Mouse (Mus musculus): ENCODE results near the gene Pex26. TPM values are rescaled to one million over a fixed set of nuclear protein-coding genes. Genes with fewer than 3 reads are reported as not detected.
A peak's percentile ranks its signal among the peaks of the same experiment; 100 is the strongest.

Gene Pex26
- 1 to 10 TPM; 1.9 to 2.1 TPM for polyA plus RNA-seq (2017; shearing (Covaris generic))

DNA sequence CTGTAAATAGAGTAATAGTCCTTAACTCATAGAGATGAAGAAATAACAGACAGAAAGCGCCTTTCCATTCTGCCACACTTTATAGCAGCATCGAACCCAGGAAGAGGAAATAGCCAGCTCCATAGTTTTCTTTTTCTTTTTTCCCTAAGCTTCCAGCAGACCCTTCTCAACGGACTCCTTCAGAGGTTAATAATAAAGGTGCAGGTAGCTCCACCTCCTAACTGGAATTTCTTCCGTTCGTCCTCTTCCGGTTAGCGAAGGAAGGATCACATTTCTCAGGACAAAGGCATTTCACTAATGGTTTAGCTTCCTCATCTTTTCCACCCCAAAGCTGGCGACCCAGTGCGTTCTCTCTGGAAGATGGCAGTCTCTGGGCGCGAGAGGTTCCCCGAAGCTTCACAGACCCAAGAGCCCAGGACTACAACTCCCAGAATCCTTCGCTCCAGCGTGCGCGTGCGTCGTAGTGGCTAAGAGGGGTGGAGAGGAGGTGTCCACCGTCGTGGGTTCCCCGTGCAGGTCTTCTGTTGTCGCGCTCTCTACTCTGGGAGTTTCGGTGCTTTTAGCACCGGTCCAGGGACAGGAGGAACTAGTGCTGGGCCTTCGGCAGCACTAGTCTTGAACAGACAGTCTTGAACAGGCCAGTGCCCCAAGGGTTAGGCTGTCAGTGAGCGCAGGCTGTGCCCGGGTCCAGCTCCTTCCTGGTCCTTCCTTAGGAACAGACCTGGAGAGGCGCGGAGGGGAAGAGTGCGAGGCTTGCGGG, at the start of gene Pex26:
TSS of gene Pex26 (plus strand) at position 254 of the 760 bp plus-strand sequence.
- ATAC-seq, result peak; percentile 92

DNA sequence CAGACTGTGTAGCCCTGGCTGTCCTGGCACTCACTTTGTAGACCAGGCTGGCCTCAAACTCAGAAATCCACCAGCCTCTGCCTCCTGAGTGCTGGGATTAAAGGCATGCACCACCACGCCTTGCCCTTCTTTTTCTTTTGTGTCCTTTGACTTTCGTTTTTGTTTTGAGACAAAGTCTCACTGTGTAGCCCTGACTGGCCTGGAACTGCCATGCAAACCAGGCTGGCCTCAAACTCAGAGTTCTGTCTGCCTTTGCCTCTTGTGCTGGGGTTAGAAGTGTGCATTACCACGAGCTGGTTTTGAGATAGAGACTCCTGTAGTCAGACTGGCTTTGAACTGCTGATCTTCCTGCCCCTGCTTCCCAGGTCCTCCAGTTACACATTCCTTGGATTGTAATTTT, 49.2 kb upstream of the Pex26 start:
- ATAC-seq, result no peak

DNA sequence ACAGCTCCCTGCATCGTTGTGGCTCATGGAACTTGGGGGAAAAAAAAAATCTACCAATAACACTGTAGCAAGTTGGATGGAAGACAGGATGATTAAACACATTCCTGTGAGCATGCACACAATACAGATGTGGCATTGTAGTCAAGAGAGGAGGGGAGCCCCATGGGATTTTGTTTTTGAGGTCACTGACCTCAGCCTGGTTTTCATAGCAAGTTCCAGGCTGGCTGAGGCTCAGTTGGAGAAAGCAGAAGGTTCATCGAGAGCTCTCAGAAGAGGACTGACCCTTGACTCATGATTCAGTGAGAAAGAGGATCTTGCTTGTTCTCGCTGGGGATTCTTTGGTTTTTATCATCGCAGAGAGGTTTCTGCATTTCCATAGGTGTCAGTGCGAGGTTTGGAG, 48.6 kb upstream of the Pex26 start:
- ATAC-seq, result no peak

DNA sequence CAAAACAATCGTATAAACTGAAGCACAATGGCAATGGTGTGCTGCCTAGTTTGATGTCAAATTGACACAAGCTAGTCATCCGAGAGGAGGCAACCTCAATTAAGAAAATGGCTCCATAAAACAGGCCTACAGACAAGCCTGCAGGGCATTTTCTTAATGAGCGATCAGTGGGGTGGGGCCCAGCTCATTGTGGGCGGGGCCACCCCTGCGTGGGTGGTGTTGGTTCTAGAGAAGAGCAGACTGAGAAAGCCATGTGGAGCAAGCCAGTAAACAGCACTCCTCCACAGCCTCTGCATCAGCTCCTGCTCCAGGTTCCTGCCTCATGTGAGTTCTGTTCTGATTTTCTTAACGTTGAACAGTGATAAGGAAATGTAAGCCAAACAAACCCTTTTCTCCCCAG, 46.2 kb upstream of the Pex26 start:
- ATAC-seq, result no peak

DNA sequence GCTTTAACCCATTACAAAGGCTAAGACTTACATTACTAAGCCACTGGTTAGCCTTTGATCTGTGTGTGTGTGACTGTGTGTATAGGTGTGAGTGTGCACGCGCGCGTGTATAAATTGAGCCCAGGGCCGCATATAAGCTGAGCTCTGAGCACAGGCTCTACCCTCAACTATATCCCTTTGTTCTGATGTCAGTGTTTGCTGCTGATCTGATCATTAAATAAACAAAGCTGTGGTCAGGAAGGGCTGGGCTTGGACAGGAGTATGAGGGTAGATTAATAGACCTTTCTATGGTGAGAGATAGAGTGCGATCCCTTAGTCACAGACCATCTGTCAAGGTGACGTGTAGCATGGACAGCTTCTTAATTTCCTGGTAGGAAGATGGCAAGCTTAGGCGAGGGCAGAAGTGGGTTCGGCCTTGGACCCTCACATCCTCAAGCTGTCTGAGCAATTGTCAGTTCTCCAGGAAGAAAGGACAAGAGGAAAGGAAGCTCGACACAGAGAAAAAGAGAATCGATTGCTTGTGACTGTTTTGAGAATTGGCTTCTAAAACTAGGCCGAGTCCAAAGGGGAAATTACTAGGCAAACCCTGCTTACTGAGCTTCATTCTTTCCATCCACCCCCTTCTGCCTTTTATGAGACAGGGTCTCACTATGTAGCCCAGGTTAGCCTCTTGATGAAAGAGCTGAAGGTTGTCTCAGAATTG, 45.0 kb upstream of the Pex26 start:
- no peak for ATAC-seq

DNA sequence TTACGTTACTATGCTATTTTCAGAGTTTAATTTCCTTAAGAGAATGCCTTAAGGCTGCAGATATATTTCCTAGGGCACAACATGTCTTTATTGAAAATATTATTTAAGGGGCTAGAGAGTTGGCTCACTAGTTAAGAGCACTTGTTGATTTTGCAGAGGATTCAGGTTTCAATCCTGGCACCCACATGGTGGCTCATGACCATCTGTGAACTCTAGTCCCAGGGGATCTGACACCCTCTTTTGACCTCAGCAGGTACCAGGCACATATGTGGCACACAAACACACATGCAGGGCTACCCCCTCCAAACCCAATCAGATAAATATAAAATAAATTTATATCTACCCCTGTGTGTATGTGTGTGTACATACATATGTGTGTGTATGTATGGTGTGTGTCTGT, 44.2 kb upstream of the Pex26 start:
- no peak for ATAC-seq

DNA sequence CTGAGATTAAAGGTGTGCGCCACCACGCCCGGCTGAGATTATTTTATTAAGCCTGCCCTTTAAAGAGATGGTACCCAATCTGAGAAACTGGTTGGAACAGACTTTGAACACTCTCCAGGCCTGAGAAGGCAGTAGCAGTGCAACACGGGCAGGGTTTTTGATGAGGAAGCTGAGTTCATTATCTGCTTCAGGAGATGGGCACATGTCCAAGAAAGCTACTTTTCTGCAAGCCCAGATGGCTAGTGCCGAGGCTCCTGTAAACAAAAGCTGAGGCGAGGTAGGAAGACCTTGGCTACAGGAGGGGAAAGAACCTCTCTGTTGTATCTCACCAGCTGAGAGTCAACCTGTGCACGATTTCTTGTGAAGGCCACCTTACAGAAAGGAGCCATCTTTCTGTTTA, 41.2 kb upstream of the Pex26 start:
- ATAC-seq, result no peak

DNA sequence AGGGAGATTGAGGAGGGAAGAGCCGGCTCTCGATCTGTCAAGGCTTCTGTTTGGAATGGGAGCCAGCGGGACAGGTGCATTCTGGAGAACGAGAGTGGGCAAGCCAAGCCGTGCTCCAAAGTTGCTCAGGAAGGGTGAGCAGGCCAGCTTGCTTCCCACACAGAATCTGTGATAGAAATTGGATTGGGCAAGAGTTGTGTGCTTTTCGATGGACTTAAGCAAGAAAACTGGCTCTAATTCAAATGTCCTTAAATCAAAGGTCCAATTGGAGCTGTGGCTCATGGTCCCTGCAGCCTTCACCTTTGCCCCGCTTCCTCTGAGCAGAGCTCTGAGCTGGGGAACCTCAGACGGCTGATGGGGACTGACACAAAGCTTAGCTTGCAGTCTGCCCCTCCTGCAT, 40.0 kb upstream of the Pex26 start:
- no peak for ATAC-seq

DNA sequence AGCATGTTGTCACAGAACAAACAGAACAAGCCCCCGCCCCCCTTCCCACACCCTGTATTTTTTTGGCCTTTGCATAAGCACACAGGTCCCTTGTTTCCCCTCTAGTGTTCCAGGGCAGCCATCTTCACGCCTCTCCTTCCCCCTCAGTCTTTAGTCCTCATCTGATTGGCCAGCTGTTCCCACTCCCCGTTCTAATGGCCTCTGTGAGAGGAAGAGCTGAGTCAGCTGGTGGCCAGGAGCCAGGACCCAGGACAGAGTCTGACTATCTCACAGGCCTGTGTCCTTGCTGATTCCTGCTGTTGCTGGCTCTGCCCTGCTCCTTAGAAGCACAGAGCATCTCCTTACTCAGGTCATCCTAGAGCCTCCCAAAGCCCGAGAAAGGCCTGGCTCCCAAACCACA, 39.4 kb upstream of the Pex26 start:
- ATAC-seq, result no peak

DNA sequence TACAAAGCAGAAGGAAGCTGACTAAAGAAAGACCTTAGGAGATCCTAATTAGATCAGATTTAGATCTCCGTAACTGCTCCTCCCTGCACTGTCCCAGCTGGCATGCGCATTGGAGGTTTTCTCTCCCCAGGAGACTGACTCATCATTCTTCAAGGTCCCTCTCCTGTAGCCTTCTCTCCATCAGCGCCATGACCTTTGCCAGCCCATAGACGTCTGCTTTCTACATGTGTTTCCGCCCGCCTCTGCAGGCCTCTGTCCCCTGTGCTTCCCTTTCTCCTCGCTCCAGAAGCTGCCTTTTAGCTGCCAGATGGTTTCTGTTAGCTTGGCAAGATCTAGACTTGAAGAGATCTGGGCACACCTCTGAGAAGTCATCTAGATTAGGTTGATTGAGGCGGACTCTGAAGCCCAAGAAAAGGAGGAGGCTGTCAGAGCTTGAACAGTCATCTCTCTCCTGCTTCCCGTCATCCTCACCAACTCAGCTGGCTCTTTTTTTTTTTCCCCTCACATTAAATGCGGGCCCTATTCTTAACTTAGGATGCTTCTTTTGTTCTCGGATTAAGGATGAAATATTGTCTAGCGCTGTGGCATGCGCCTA, 38.4 kb upstream of the Pex26 start:
- no peak for ATAC-seq

DNA sequence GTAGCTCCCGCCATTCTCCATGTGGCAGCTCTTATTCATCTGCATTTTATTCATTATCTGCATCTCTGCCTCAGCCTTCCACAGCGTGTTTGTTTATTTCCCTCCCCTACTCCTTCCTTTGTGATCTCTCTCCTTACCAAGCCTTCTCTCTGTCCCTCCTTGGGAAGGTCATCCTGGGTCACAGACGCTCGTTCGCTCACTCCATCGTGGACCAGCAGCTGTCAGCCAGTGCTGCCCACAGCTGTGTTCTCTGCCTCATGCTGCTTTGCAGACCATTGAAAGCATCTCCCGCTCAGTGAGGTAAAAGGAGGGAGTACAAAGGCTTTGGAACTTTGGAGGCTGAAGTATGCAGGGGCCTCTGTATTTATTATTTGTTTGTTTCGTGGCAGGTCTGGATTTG, 37.6 kb upstream of the Pex26 start:
- ATAC-seq, result no peak

DNA sequence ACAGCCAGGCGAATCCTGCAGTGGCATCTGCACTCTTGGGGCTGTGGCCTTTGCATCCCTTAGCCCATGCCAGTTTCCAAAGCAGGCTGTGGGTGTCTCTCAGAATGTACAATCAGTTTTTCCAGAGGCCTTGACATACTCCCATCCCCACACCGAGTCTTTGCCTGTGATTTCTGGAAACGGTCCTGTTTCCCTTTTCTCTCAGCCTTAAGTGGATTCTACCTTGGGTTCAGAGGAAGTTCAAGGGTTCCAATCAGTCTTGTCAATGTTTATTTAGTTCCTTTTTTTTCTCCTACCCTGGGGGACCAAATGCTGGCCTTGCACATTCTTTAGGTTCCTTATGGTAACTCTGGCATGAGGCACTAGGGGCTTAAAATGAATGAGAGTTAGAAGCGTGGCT, 36.7 kb upstream of the Pex26 start:
- ATAC-seq, result no peak

DNA sequence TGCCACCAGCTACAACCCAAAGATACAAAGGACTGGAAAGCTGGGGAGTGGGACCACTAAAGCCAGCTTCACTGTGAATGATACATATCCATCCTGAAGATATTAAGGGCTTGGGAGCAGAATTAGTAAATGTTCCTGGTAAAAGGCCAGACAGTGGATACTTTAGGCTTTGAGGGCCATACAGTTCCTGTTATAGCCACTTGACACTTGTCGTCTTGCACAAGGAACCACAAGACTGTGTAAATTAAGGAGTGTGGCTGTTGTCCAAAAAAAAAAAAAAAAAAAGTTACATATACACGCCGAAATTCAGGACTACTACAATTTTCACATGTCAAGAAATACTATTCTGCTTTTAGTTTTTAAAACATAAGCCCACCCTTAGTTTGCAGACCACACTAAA, 35.1 kb upstream of the Pex26 start:
- ATAC-seq, result no peak

DNA sequence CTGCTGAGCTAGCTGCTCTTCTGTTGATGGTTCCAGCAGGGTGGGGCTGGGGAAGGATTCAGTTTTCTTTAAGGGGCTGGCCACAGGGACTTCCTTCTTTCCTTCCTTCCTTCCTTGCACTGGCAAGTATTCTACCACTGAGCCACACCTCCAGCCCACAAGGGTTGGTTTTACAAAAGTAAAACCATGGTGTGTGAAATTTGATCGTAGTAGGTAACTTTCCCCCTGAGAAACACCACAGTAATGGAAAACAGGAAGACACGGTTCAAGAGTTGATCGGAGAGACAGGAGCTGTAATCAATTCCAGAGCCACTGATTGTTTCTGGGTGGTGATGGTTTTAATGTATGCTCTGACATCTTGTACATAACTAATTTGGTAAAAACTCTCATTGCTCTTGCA, 34.0 kb upstream of the Pex26 start:
- ATAC-seq, result no peak

DNA sequence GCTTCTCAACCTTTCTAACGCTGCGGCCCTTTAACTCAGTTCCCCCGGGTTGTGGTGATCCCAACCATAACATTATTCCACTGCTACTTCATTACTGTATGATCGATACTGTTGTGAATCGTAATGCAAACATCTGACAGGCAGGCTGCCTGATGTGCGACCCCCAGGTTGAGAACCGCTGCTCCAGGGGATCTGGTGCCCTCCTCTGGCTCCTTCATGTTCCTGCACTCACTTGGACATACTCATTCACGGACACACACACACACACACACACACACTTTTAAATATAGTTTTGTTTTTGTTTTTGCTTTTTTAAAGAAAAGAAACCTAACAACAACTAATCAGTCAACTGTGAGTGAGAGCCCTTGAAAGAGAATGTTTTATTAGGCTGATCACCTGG, 33.3 kb upstream of the Pex26 start:
- ATAC-seq, result no peak

DNA sequence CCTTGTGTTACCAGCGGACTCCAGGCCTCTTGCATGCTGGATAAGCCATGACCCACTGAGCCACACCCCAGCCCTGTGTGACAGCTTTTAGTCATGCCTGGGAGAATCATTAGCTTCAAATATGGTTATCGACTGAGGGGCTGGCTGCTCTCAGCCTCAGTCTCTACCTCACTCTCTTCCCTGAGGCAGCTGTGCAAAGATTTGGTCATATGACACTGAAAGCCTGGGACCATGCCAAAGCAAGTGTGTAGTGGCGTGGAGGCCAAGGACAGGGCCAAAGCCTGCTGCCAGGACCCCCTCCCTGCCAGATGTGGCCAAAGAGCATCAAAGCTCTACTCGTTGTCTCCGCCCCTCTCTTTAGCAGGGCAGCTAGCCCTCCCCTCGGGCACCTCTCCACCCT, 31.7 kb upstream of the Pex26 start:
- ATAC-seq, result no peak

DNA sequence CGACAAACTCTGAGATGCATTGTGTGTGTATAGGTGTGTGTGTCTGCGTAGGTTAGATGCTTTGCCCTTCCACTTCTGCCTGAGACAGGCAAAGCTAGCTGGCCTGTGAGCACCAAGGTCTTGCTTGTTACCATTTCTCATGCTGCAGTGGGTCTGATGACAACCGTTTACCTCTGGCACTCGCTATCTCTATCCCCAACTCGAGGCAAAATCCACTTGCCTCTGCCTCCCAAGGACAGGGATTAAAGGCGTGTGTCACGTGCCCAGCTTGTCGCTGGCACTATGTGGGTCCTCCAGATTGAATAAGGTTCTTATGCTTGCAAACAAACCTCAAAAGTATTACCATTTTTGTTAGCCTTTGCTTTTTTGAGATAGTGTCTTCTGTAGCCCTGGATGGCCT, 30.3 kb upstream of the Pex26 start:
- ATAC-seq, result no peak

DNA sequence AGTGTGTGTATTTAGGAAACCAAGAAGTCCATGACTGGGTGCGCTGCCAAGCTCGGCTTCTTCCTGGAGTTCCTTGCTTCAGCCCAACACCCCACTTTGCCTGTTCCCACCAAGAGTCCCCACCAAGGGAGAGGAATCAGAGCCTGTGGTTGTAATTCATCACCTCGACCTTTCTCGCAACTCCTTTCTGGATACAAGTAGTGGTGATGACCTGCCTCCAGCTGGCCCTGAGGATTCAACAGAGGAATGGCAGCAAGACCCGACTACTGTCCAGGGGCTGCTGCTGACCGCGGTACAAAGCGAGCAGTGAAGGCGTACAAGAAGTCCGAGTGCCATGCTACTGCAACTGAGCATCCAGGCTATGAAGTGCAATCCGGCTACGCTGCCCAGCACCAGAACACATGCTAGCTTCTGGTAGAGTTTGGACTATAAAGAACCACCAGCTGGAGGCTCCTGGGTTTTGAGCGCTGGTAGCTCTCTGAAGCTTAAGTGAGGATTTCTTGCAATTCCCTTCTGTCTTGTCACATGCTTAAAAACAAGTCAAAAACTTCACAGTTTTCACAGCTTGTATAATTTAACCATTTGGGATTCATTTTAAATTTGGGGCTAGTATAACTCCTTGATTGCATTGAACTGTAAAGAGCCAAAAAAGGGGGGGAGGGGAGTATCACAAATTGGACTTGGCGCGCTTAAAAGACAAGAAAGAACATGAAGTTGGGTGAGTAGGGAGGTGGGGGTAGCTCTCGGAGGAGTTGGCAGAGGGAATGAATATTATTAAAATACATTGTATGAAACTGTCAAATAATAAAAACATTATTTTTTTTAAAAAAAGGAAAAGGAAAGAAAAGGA, 28.8 kb upstream of the Pex26 start:
- no peak for ATAC-seq

DNA sequence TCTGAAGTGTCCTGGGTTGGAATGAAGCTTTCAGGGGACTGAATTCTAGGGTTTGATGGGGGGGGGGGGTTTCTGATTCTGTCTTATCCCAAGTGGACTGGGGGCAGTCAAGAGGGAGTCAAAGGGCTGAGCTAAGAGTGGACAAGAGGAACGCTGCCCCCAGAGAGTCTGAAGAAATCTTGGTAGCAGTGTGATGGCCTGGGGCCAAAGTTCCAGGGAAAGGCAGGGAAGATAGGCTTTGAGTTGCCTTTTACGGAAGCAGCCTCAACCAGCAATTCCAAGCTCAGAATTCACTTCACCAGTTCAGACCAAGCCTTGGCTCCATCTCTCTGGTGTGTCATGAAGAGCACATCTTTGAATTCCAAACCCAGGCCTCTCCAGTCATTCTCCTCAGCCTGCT, 27.4 kb upstream of the Pex26 start:
- no peak for ATAC-seq

DNA sequence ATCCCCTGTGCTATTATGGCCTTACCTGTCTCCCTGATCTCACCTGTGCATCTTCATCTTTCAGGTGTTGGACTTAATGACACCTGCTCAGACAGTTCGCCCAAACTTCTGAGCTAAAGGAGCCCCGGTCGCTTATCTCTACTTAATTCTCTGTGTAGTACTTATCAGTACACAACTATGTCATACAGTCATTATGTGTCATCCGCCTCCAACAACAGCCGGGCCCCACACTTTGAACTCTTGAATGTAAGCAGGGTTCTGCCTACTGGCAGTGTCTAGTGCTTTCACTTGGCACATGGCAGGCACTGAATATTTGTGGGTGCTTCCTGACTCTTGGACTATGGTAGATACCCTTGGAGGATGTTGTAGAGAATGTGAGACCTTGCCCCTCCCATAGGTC, 23.9 kb upstream of the Pex26 start:
- ATAC-seq, result no peak

DNA sequence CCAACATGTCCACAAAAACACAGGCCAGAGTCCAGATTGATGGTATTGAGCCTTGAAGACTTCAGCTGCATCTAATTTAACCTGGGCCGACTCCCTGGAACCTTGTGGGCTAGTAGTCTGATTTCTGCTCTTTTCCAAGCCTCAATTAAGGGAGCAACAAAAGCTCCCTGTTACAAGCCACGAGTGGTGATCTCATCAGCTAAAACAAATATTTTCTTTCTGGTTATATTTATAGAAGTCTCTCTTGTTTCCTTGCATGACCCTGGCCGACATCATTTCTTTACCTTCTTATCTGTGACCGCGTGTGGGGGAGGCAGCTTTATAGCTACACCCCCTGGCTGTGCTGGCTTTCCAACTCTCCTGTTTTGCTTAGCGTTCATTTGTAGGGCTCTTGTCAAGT, 23.3 kb upstream of the Pex26 start:
- no peak for ATAC-seq

DNA sequence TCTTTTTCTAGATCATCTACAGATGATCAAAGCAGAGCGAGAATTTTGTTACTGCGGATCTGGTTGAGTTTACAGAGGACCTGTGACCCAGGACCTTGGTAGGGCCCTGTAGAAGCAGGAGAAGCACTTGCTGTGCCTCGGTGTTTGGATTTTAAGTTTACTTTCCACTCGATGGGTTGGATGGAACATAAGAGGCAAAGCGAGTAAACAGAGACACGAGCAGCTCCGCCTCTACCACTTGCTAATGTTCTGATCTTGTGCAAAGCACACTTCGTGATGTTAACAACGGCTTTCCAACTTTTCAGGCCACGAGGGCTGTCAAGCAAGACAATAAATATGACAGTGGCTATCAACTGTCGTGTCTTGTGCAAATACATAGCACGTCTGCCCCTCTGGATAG, 20.9 kb upstream of the Pex26 start:
- no peak for ATAC-seq

DNA sequence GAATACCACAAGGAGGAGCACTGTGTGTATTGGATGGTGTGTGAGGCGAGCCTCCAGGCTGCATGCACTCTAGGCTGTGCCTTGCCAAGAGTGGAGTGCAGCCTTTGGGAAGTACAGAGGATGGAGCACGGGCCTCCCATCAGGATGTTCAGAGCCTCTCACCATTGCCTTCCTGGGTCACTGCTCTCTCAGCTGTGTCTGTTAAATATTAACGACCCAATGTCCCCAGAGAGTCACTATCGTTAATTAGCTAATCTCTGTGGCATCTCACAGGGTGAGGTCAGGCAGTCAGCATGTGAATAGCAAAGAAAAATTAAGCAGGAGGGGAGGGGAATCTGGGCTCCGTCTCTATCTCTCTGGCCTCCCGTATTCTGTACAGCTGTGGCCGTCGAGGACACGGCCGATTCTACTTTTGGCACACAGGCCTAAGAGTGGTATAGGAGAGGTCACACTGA, 17.3 kb upstream of the Pex26 start:
- ATAC-seq, result no peak

Measured in activated CD4-positive, CD25-positive, alpha-beta regulatory T cell, adult 4 months (primary cell).